13 mouse cellular contexts compared by ENCODE assay signal in genomic region chr17:57085970-57086757, GRCm38 (mm10). TPM values are rescaled to one million over a fixed set of nuclear protein-coding genes. Genes with fewer than 3 reads are reported as not detected.
DNase-seq lines count a peak whose midpoint lies in the region; ATAC-seq lines count a peak whose summit lies in the region.
"Had no signal": no experiment of that assay in that cellular context is flagged by ENCODE, and none has a peak within 500 bp of the region (broad histone marks: within the 10 kb centered on the region; RNA-seq: fewer than 3 reads in every experiment).

No protein-coding gene starts in this region.

- intact Hi-C loops in gastrocnemius, postnatal 14 days (cut with DNase I; ENCODE audit: low total_unique reads), result no loop called here

- no peaks in the 10 kb centered on the region for H3K9me3 ChIP-seq in forebrain, embryonic 15.5 days
- H3K9me3 ChIP-seq in midbrain, embryonic 13.5 days, result no peaks in the 10 kb centered on the region
- H3K9me3 ChIP-seq: G1E; limb, embryonic 13.5 days had no signal

- no peaks in the 10 kb centered on the region for H3K27me3 ChIP-seq in forebrain, embryonic 15.5 days
- H3K27me3 ChIP-seq in midbrain, embryonic 13.5 days, result no peaks in the 10 kb centered on the region

- H3K4me3 ChIP-seq in forebrain, embryonic 15.5 days, result peak overlapping the region; percentile 66
- peak overlapping the region; percentile 60 for H3K4me3 ChIP-seq in midbrain, embryonic 13.5 days (replicated peaks)
- H3K4me3 ChIP-seq: erythroblast, embryonic 14.5 days had no signal

- peak; percentile 42 for DNase-seq in layer of hippocampus, adult 11-12 months (ENCODE audit: low spot score)
- no peak for DNase-seq in layer of hippocampus, adult 18-20 months (ENCODE audit: low spot score in 2 of 2)
- peak; percentile 97 for DNase-seq in cerebellum, adult 8-10 months
- no peak for DNase-seq in gastrocnemius, postnatal 14 days
- DNase-seq in ovary, adult 18-20 months (ENCODE audit: low spot score), result no peak
- DNase-seq in spleen, postnatal 4 days (ENCODE audit: low spot score in 2 of 2), result no peak
- DNase-seq: heart, adult 11 months had no signal

- ATAC-seq in forebrain, embryonic 15.5 days (replicated peaks), result no peak
- no peak for ATAC-seq in midbrain, embryonic 13.5 days

- peak overlapping the region; percentile 60 for H3K4me2 ChIP-seq in forebrain, embryonic 15.5 days (replicated peaks)
- H3K4me2 ChIP-seq in midbrain, embryonic 13.5 days (replicated peaks), result peak overlapping the region; percentile 68

- 88% methylated on average over 11 of the region's 11 CpGs for WGBS in forebrain, embryonic 15.5 days
- WGBS in midbrain, embryonic 13.5 days, result 93% methylated on average over 11 of the region's 11 CpGs

- H3K27ac ChIP-seq in forebrain, embryonic 15.5 days (replicated peaks), result no peak overlapping the region
- no peak overlapping the region for H3K27ac ChIP-seq in midbrain, embryonic 13.5 days
- H3K27ac ChIP-seq: limb, embryonic 13.5 days had no signal

- peaks cover 20% of the 10 kb centered on the region for H3K4me1 ChIP-seq in forebrain, embryonic 15.5 days
- H3K4me1 ChIP-seq in midbrain, embryonic 13.5 days (replicated peaks), result peaks cover 34% of the 10 kb centered on the region

- H3K9ac ChIP-seq in forebrain, embryonic 15.5 days (replicated peaks), result peak overlapping the region; percentile 83; the same call in 1 of the 2 replicates
- H3K9ac ChIP-seq in midbrain, embryonic 13.5 days (replicated peaks), result 0 out of 2 replicates have a peak overlapping the region, but pooled peaks have one; percentile 84

- peaks cover 7% of the 10 kb centered on the region for H3K36me3 ChIP-seq in forebrain, embryonic 15.5 days
- peaks cover 40% of the 10 kb centered on the region for H3K36me3 ChIP-seq in midbrain, embryonic 13.5 days
- H3K36me3 ChIP-seq: limb, embryonic 13.5 days had no signal

RNA-seq across cellular contexts. Expression of gene Tubb4a, which starts 1.4 kb away (rescaled TPM):
- total RNA-seq in layer of hippocampus, adult 18-20 months (2021), result 100 to 1,000 TPM; 515 to 565 TPM
- 239 and 253 TPM in 2 replicates for polyA plus RNA-seq in forebrain, embryonic 15.5 days (2015; fragmentation: Nextera tagmentation; extraction: Ambion mirVana)
- polyA plus RNA-seq in midbrain, embryonic 13.5 days (2015; fragmentation: Nextera tagmentation; extraction: Ambion mirVana), result 307 and 321 TPM in 2 replicates
- total RNA-seq in gastrocnemius, postnatal 14 days (2021), result 1 to 10 TPM; 1.5 to 3.3 TPM
- polyA plus RNA-seq: erythroblast, embryonic 14.5 days had no signal

RNA-seq across cellular contexts. Expression of gene Dennd1c, which starts 7.8 kb away (rescaled TPM):
- 1 to 10 TPM; 1.1 to 1.4 TPM for total RNA-seq in layer of hippocampus, adult 18-20 months (2021)
- polyA plus RNA-seq in forebrain, embryonic 15.5 days (2015; fragmentation: Nextera tagmentation; extraction: Ambion mirVana), result 3.9 and 4.4 TPM in 2 replicates
- polyA plus RNA-seq in midbrain, embryonic 13.5 days (2015; fragmentation: Nextera tagmentation; extraction: Ambion mirVana), result 3.1 and 4.5 TPM in 2 replicates
- total RNA-seq in gastrocnemius, postnatal 14 days (2021), result under 1 TPM; 0.51 to 0.58 TPM

RNA-seq across cellular contexts. Expression of gene Tnfsf9, which starts 19.0 kb away (rescaled TPM):
- 1 to 10 TPM; 1.0 to 1.2 TPM for total RNA-seq in layer of hippocampus, adult 18-20 months (2021)
- 10.2 and 10.3 TPM in 2 replicates for polyA plus RNA-seq in forebrain, embryonic 15.5 days (2015; fragmentation: Nextera tagmentation; extraction: Ambion mirVana)
- polyA plus RNA-seq in midbrain, embryonic 13.5 days (2015; fragmentation: Nextera tagmentation; extraction: Ambion mirVana), result 5.7 and 6.6 TPM in 2 replicates
- 1 to 10 TPM in 1 of 2 experiments, under 1 TPM in 1; 0.82 to 1.0 TPM for total RNA-seq in gastrocnemius, postnatal 14 days (2021)

RNA-seq across cellular contexts. Expression of gene Slc25a23, which starts 26.5 kb away (rescaled TPM):
- 100 to 1,000 TPM; 374 to 393 TPM for total RNA-seq in layer of hippocampus, adult 18-20 months (2021)
- 27.6 and 29.1 TPM in 2 replicates for polyA plus RNA-seq in forebrain, embryonic 15.5 days (2015; fragmentation: Nextera tagmentation; extraction: Ambion mirVana)
- 24.3 and 26.9 TPM in 2 replicates for polyA plus RNA-seq in midbrain, embryonic 13.5 days (2015; fragmentation: Nextera tagmentation; extraction: Ambion mirVana)
- total RNA-seq in gastrocnemius, postnatal 14 days (2021), result 10 to 100 TPM; 31.7 to 38.2 TPM

RNA-seq across cellular contexts. Expression of gene Crb3, which starts 27.3 kb away (rescaled TPM):
- total RNA-seq in layer of hippocampus, adult 18-20 months (2021), result 1 to 10 TPM in 1 of 2 experiments, under 1 TPM in 1; 0.71 to 1.2 TPM
- 1.3 and 2.0 TPM in 2 replicates for polyA plus RNA-seq in forebrain, embryonic 15.5 days (2015; fragmentation: Nextera tagmentation; extraction: Ambion mirVana)
- polyA plus RNA-seq in midbrain, embryonic 13.5 days (2015; fragmentation: Nextera tagmentation; extraction: Ambion mirVana), result 0.73 and 1.2 TPM in 2 replicates
- total RNA-seq in gastrocnemius, postnatal 14 days (2021), result under 1 TPM; 0.53 to 0.68 TPM
- total RNA-seq: hematopoietic stem cell, adult 5-6 weeks had no signal

Comparison
In these comparisons a context has a peak if more than half of its experiments do, and no peak if none do; other contexts are left out.
1. DNase-seq: peak in layer of hippocampus, adult 11-12 months (single experiment) and cerebellum, adult 8-10 months (single experiment); none in layer of hippocampus, adult 18-20 months (0 of 2), gastrocnemius, postnatal 14 days (single experiment), ovary, adult 18-20 months (single experiment) and spleen, postnatal 4 days (0 of 2).
2. RNA of gene Tubb4a, which starts 1.4 kb away (total RNA-seq): 515 to 565 TPM in layer of hippocampus, adult 18-20 months; 1.5 to 3.3 TPM in gastrocnemius, postnatal 14 days; every median in the first group is over 100 times any median in the second.